Mouse (Mus musculus): ENCODE results near the gene Atp5l. TPM values are rescaled to one million over a fixed set of nuclear protein-coding genes. Genes with fewer than 3 reads are reported as not detected.
A peak's percentile ranks its signal among the peaks of the same experiment; 100 is the strongest.

Atp5l gene
- total and polyA plus RNA-seq, 3 experiments: 1,092 to 1,698 (median 1,478) TPM

DNA sequence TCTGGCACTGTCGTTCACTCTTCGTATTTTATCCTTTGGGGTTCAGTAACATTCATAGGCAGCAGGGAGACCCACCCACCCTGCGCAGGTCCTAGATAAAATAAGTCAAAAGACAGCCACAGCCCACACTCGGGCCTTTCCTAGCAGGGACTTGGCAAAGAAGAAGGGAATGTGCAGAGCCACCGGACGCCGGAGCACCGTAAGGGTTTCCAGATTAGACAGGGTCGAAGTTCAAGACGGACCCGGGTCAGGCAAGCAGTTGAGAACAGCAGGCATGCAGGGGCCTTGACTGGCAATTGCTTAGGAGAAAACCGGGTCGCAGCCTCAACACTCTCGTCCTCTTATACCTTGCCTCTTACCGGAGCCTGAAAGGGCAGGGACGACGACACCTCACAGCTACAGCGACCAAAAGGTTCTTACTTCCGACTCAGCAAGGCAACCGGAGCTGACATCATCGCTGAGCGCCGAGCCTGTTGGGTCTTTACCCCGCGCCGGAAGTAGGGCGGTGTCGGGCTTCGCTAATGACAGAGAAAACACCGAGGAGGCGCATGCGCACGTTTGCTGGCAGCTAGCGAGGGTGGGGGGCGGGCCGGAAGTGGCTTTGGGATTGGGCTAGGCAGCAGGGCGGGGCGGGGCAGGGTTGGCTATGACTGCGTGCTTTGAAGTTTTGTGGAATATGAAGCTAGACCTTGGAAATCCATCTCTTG, 44.7 kb upstream of the Atp5l start, which contains the start of gene Ube4a:
TSS of gene Ube4a (minus strand) at position 475 of the 707 bp plus-strand sequence.
- intact Hi-C loops (cut with DNase I): loop anchor here (2.0 to 5.0 kb wide), 2 partner anchors 44 to 83 kb away; partner anchors contain the start of genes Atp5l and Kmt2a
- peaks cover 11% of the 10 kb centered on the region for H3K36me3 ChIP-seq (ENCODE audit: control insufficient read depth, insufficient read depth, low read length)
- TF ChIP-seq CTCF (IDR thresholded peaks at IDR 0.05) (no peak), POLR2A (IDR thresholded peaks at IDR 0.05; ENCODE audit: insufficient read depth, low read depth, low read length) (peak; percentile 93), EP300 (IDR thresholded peaks at IDR 0.05; ENCODE audit: insufficient read depth, low read depth, low read length) (peak; percentile 90)
- DNase-seq: peak; percentile 98 to 100
- H3K4me1 ChIP-seq (ENCODE audit: control insufficient read depth, insufficient read depth, low read length): peaks cover 2% of the 10 kb centered on the region
- WGBS: 1% methylated on average over 39 of the region's 39 CpGs
- peak within 1 kb of the TSS; percentile 76 for H3K9ac ChIP-seq (ENCODE audit: low read depth, low read length)
- peak within 1 kb of the TSS; percentile 93 for H3K27ac ChIP-seq
- H3K4me3 ChIP-seq: peak within 1 kb of the TSS; percentile 92
- H3K27me3 ChIP-seq (ENCODE audit: control insufficient read depth, insufficient read depth, low read length): no peaks in the 10 kb centered on the region
- peaks cover 4% of the 10 kb centered on the region; the same call in 1 of the 2 replicates for H3K79me2 ChIP-seq (replicated peaks; ENCODE audit: control insufficient read depth, insufficient read depth, low read length)

DNA sequence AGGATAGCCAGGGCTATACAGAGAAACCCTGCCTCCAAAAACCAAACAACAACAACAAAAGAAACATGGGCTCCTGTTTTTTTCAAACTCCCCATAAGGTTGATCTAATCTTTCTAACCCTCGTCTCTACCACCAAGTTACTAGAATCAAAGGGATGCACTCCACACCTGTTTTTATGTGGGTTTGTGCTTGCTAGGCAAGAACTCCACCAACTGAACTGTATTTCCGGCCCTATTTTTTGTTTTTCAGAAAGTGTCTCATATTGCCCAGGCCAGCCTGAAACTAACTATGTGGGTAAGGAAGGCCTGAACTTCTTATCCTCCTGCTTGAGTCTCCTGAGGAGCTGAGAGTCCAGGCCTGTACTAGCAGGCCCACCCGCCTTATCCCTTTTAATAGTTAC, 33.9 kb upstream of the Atp5l start:
- Histone ChIP-seq H3K27ac (no peak overlapping the region), H3K27me3 (ENCODE audit: control insufficient read depth, insufficient read depth, low read length) (no peaks in the 10 kb centered on the region), H3K36me3 (ENCODE audit: control insufficient read depth, insufficient read depth, low read length) (no peaks in the 10 kb centered on the region; the same call in none of the 2 replicates), H3K4me3 (no peak overlapping the region), H3K9ac (ENCODE audit: low read depth, low read length) (no peak overlapping the region), H3K79me2 (replicated peaks; ENCODE audit: control insufficient read depth, insufficient read depth, low read length) (no peaks in the 10 kb centered on the region; the same call in 1 of the 2 replicates), H3K4me1 (ENCODE audit: control insufficient read depth, insufficient read depth, low read length) (no peaks in the 10 kb centered on the region)
- DNase-seq: no peak
- WGBS: 94% methylated on average over 3 of the region's 3 CpGs
- intact Hi-C loops (cut with DNase I): no loop called here
- TF ChIP-seq EP300 (IDR thresholded peaks at IDR 0.05; ENCODE audit: insufficient read depth, low read depth, low read length) (no peak), CTCF (IDR thresholded peaks at IDR 0.05) (no peak), POLR2A (IDR thresholded peaks at IDR 0.05; ENCODE audit: insufficient read depth, low read depth, low read length) (no peak)

- 94% methylated on average over 5 of the region's 5 CpGs for WGBS
- peaks cover 13% of the 10 kb centered on the region for H3K36me3 ChIP-seq (ENCODE audit: control insufficient read depth, insufficient read depth, low read length)
- H3K9ac ChIP-seq (ENCODE audit: low read depth, low read length): no peak overlapping the region
- intact Hi-C loops (cut with DNase I): no loop called here
- no peak for DNase-seq
- peaks cover 1% of the 10 kb centered on the region; the same call in 1 of the 2 replicates for H3K4me1 ChIP-seq (ENCODE audit: control insufficient read depth, insufficient read depth, low read length)
- no peak overlapping the region for H3K27ac ChIP-seq
- H3K79me2 ChIP-seq (replicated peaks; ENCODE audit: control insufficient read depth, insufficient read depth, low read length): no peaks in the 10 kb centered on the region
- no peak overlapping the region for H3K4me3 ChIP-seq
- no peak for TF ChIP-seq CTCF (IDR thresholded peaks at IDR 0.05)
- no peak for TF ChIP-seq EP300 (IDR thresholded peaks at IDR 0.05; ENCODE audit: insufficient read depth, low read depth, low read length)
- no peaks in the 10 kb centered on the region for H3K27me3 ChIP-seq (ENCODE audit: control insufficient read depth, insufficient read depth, low read length)
Observed at GRCm38 (mm10) chr9:44947836-44948235, 27.3 kb upstream of the Atp5l start.

- 87% methylated on average over 7 of the region's 7 CpGs for WGBS
- no peak overlapping the region for H3K9ac ChIP-seq (ENCODE audit: low read depth, low read length)
- H3K27me3 ChIP-seq (ENCODE audit: control insufficient read depth, insufficient read depth, low read length): no peaks in the 10 kb centered on the region
- H3K79me2 ChIP-seq (replicated peaks; ENCODE audit: control insufficient read depth, insufficient read depth, low read length): no peaks in the 10 kb centered on the region
- intact Hi-C loops (cut with DNase I): no loop called here
- peaks cover 15% of the 10 kb centered on the region for H3K36me3 ChIP-seq (ENCODE audit: control insufficient read depth, insufficient read depth, low read length)
- no peak overlapping the region for H3K4me3 ChIP-seq
- peak overlapping the region; percentile 8; the same call in 1 of the 2 replicates for H3K27ac ChIP-seq
- DNase-seq: peak in 1 of 2 experiments; percentile 27
- H3K4me1 ChIP-seq (ENCODE audit: control insufficient read depth, insufficient read depth, low read length): peaks cover 2% of the 10 kb centered on the region; the same call in 1 of the 2 replicates
- TF ChIP-seq EP300 (IDR thresholded peaks at IDR 0.05; ENCODE audit: insufficient read depth, low read depth, low read length) (no peak), CTCF (IDR thresholded peaks at IDR 0.05) (no peak), POLR2A (IDR thresholded peaks at IDR 0.05; ENCODE audit: insufficient read depth, low read depth, low read length) (no peak)
Observed at GRCm38 (mm10) chr9:44946185-44946695, 25.7 kb upstream of the Atp5l start.

- Histone ChIP-seq H3K4me3 (no peak overlapping the region), H3K27ac (peak overlapping the region; percentile 94), H3K79me2 (replicated peaks; ENCODE audit: control insufficient read depth, insufficient read depth, low read length) (no peaks in the 10 kb centered on the region), H3K27me3 (ENCODE audit: control insufficient read depth, insufficient read depth, low read length) (no peaks in the 10 kb centered on the region), H3K36me3 (ENCODE audit: control insufficient read depth, insufficient read depth, low read length) (peaks cover 23% of the 10 kb centered on the region), H3K9ac (ENCODE audit: low read depth, low read length) (no peak overlapping the region), H3K4me1 (ENCODE audit: control insufficient read depth, insufficient read depth, low read length) (peaks cover 2% of the 10 kb centered on the region; the same call in 1 of the 2 replicates)
- intact Hi-C loops (cut with DNase I): no loop called here
- WGBS: 70% methylated on average over 4 of the region's 4 CpGs
- TF ChIP-seq POLR2A (IDR thresholded peaks at IDR 0.05; ENCODE audit: insufficient read depth, low read depth, low read length) (0 out of 2 replicates have a peak, but pooled peaks have one; percentile 20), CTCF (IDR thresholded peaks at IDR 0.05) (no peak)
- DNase-seq: peak in 1 of 2 experiments; percentile 56
Observed at GRCm38 (mm10) chr9:44942421-44942820, 21.9 kb upstream of the Atp5l start.

DNA sequence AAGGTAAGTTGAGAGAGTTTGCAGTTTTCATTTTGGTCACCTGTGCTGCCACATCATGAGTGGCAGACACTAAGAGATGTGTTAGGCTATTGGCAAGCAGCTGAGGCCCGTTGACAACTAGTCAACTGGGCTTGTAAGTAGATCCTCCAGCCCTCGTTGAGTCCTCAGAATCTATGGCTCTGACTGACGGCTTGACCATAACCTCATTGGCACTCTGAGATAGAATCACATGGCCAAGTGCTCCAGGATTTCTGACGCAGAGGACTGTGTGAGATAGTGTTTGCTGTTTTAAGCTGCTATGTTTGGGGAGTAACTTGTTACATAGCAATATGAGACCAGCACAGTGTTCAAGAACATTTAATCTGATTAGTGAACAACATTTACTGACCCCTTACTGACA, 21.2 kb upstream of the Atp5l start:
- 58% methylated on average over 4 of the region's 4 CpGs for WGBS
- H3K4me1 ChIP-seq (ENCODE audit: control insufficient read depth, insufficient read depth, low read length): peaks cover 2% of the 10 kb centered on the region; the same call in 1 of the 2 replicates
- H3K36me3 ChIP-seq (ENCODE audit: control insufficient read depth, insufficient read depth, low read length): peaks cover 23% of the 10 kb centered on the region
- H3K27me3 ChIP-seq (ENCODE audit: control insufficient read depth, insufficient read depth, low read length): no peaks in the 10 kb centered on the region
- H3K27ac ChIP-seq: peak overlapping the region; percentile 94
- no peaks in the 10 kb centered on the region for H3K79me2 ChIP-seq (replicated peaks; ENCODE audit: control insufficient read depth, insufficient read depth, low read length)
- H3K4me3 ChIP-seq: no peak overlapping the region
- DNase-seq: peak in 1 of 2 experiments; percentile 36
- no peak for TF ChIP-seq EP300 (IDR thresholded peaks at IDR 0.05; ENCODE audit: insufficient read depth, low read depth, low read length)
- no peak for TF ChIP-seq CTCF (IDR thresholded peaks at IDR 0.05)
- TF ChIP-seq POLR2A (IDR thresholded peaks at IDR 0.05; ENCODE audit: insufficient read depth, low read depth, low read length): peak; percentile 25; the same call in 1 of the 2 replicates
- intact Hi-C loops (cut with DNase I): no loop called here
- no peak overlapping the region for H3K9ac ChIP-seq (ENCODE audit: low read depth, low read length)

Measured in heart, adult 2 months (tissue).